Mouse (Mus musculus): ENCODE data around the gene Kremen2. TPM values are rescaled to one million over a fixed set of nuclear protein-coding genes. Genes with fewer than 3 reads are reported as not detected.
A peak's percentile ranks its signal among the peaks of the same experiment; 100 is the strongest.

Kremen2 gene
- polyA plus RNA-seq, 1 experiment = 0.05 TPM

DNA sequence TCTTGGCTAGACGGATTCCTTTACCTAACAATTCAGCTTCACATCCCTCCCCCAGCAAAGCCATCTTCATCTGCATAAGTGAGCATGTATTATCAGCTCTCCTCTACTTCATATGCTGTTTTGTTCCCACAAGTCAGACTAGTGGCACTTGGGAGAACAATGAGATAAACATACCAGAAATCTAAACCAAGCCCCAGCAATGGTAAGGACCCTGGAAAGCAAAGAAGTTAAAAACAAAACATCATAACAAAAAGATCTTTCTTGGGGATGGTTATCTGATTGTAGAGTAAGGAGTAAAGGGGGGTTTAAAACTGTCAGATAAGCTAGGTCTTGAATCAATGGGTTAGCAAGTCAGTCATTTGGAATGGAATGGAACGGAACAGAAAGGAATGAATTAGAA lies 24.9 kb upstream of the Kremen2 start:
- H3K79me2 ChIP-seq (ENCODE audit: control insufficient read depth, insufficient read depth) = peaks cover 18% of the 10 kb centered on the region
- TF ChIP-seq MYOG (IDR thresholded peaks at IDR 0.05; ENCODE audit: control insufficient read depth, extremely low read depth, insufficient read length) (no peak), MAX (IDR thresholded peaks at IDR 0.05) (no peak), FOSL1 (IDR thresholded peaks at IDR 0.05; ENCODE audit: insufficient read depth, low read length, poor library complexity, severe bottlenecking) (no peak), CTCF (IDR thresholded peaks at IDR 0.05; ENCODE audit: control insufficient read depth, insufficient read depth, insufficient read length) (no peak), CEBPB (IDR thresholded peaks at IDR 0.05; ENCODE audit: low read depth) (no peak), USF1 (IDR thresholded peaks at IDR 0.05; ENCODE audit: low read depth) (no peak), MYOD1 (IDR thresholded peaks at IDR 0.05; ENCODE audit: control insufficient read depth, insufficient read length, low read depth) (no peak)
- H3K79me3 ChIP-seq (ENCODE audit: low read depth) = peaks cover 7% of the 10 kb centered on the region
- no peaks in the 10 kb centered on the region for H3K27me3 ChIP-seq (ENCODE audit: control insufficient read depth, insufficient read depth, insufficient read length)
- no peaks in the 10 kb centered on the region for H3K36me3 ChIP-seq (ENCODE audit: control insufficient read depth, insufficient read depth)
- H3ac ChIP-seq (ENCODE audit: control insufficient read depth, insufficient read length, low read depth) = no peak overlapping the region
- H3K4me3 ChIP-seq (ENCODE audit: insufficient read depth, poor library complexity, severe bottlenecking) = peak overlapping the region; percentile 52

DNA sequence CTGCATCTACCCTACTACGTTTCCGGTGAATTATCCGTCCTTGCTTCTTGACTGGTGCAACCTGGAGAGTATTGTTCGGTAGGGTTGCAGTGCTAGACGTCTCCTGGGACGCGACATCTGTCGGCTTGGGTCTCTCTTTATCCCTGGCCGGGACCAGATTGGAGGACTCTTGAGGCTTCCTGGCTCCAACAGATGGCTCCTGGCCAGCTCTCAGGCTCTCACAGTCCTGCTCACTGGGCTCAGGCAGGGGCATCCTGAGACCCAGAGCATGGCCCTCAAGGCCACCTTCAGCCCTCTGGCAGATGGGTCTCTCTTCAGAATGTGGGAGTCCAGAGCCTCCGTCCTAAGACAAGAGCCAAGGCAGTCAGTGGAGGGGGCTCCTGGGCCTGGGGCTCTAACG lies 17.3 kb upstream of the Kremen2 start:
- Histone ChIP-seq H3K4me3 (ENCODE audit: insufficient read depth, poor library complexity, severe bottlenecking) (no peak overlapping the region), H3K79me3 (ENCODE audit: low read depth) (no peaks in the 10 kb centered on the region), H3ac (ENCODE audit: control insufficient read depth, insufficient read length, low read depth) (no peak overlapping the region), H3K36me3 (ENCODE audit: control insufficient read depth, insufficient read depth) (peaks cover 35% of the 10 kb centered on the region), H3K79me2 (ENCODE audit: control insufficient read depth, insufficient read depth) (no peaks in the 10 kb centered on the region), H3K27me3 (ENCODE audit: control insufficient read depth, insufficient read depth, insufficient read length) (no peaks in the 10 kb centered on the region)
- TF ChIP-seq MYOG (IDR thresholded peaks at IDR 0.05; ENCODE audit: control insufficient read depth, extremely low read depth, insufficient read length) = no peak

DNA sequence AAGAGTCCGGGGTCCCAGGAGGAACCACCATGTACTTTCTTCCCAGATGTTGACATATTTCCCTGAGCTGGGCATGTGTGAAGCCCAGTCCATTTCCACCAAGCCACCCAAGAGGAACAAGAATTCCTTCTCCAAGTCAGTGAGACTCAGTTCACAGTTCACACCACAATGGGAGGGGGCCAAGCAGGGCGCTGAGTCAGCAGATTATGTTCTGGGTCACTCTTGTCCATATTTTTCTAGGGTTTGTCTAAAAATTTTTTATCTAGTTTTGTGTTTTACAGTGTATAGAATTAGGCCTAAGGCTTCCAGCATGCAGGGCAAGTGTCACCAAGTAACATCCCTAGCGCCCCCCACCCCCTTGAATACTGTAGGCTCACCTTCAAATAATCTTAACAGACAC lies 15.5 kb upstream of the Kremen2 start:
- Histone ChIP-seq H3K36me3 (ENCODE audit: control insufficient read depth, insufficient read depth) (peaks cover 42% of the 10 kb centered on the region), H3ac (ENCODE audit: control insufficient read depth, insufficient read length, low read depth) (no peak overlapping the region), H3K4me3 (ENCODE audit: insufficient read depth, poor library complexity, severe bottlenecking) (no peak overlapping the region), H3K79me2 (ENCODE audit: control insufficient read depth, insufficient read depth) (no peaks in the 10 kb centered on the region), H3K27me3 (ENCODE audit: control insufficient read depth, insufficient read depth, insufficient read length) (no peaks in the 10 kb centered on the region), H3K79me3 (ENCODE audit: low read depth) (no peaks in the 10 kb centered on the region)
- TF ChIP-seq MYOD1 (IDR thresholded peaks at IDR 0.05; ENCODE audit: control insufficient read depth, insufficient read length, low read depth) (no peak), USF1 (IDR thresholded peaks at IDR 0.05; ENCODE audit: low read depth) (no peak), MAX (IDR thresholded peaks at IDR 0.05) (no peak), CEBPB (IDR thresholded peaks at IDR 0.05; ENCODE audit: low read depth) (no peak), CTCF (IDR thresholded peaks at IDR 0.05; ENCODE audit: control insufficient read depth, insufficient read depth, insufficient read length) (no peak), FOSL1 (IDR thresholded peaks at IDR 0.05; ENCODE audit: insufficient read depth, low read length, poor library complexity, severe bottlenecking) (no peak), MYOG (IDR thresholded peaks at IDR 0.05; ENCODE audit: control insufficient read depth, extremely low read depth, insufficient read length) (no peak)

DNA sequence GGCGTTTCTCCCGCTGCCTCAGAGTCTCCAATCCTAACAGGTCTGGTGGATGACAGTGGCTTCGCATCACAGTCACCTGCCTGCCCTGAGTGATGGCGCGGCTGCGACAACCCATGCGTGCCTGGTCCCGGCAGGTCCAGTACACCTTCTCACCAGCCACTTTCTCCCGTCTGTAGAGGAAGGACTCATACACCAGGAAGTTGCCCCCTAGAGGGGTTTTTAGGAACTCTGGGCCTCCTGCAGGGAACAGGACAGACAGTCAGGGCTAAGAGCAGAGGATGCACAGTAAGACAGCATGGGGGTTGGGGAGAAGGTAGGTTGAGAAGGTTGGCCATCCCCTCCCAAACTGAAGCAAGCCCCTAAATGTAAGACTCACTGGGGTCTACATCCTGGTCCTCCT lies 14.6 kb upstream of the Kremen2 start:
- no peaks in the 10 kb centered on the region for H3K79me3 ChIP-seq (ENCODE audit: low read depth)
- H3K36me3 ChIP-seq (ENCODE audit: control insufficient read depth, insufficient read depth) = peaks cover 51% of the 10 kb centered on the region
- H3ac ChIP-seq (ENCODE audit: control insufficient read depth, insufficient read length, low read depth) = no peak overlapping the region
- H3K79me2 ChIP-seq (ENCODE audit: control insufficient read depth, insufficient read depth) = no peaks in the 10 kb centered on the region
- no peak overlapping the region for H3K4me3 ChIP-seq (ENCODE audit: insufficient read depth, poor library complexity, severe bottlenecking)
- H3K27me3 ChIP-seq (ENCODE audit: control insufficient read depth, insufficient read depth, insufficient read length) = no peaks in the 10 kb centered on the region
- TF ChIP-seq USF1 (IDR thresholded peaks at IDR 0.05; ENCODE audit: low read depth) = no peak
- TF ChIP-seq CTCF (IDR thresholded peaks at IDR 0.05; ENCODE audit: control insufficient read depth, insufficient read depth, insufficient read length) = no peak
- no peak for TF ChIP-seq FOSL1 (IDR thresholded peaks at IDR 0.05; ENCODE audit: insufficient read depth, low read length, poor library complexity, severe bottlenecking)

DNA sequence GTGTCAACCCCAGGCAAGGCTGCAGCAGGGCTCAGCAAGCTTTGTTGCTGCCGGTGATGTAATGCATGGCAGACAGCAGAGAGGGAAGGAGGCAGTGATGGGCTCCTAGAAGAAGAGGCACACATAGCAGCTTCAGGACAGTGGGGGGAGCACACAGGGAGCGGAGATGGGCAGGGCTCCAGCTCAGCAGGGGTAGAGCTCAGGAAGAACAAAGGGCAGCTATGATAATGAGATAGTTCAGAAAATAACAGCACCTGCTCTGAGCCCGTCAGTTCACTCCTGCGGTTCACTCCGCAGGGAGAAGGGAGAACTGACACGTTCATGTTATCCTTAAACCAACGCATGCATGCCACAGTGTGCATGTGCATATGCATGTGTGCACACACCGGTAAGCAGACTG lies 13.2 kb upstream of the Kremen2 start:
- Histone ChIP-seq H3K27me3 (ENCODE audit: control insufficient read depth, insufficient read depth, insufficient read length) (no peaks in the 10 kb centered on the region), H3K36me3 (ENCODE audit: control insufficient read depth, insufficient read depth) (peaks cover 59% of the 10 kb centered on the region), H3ac (ENCODE audit: control insufficient read depth, insufficient read length, low read depth) (no peak overlapping the region), H3K79me3 (ENCODE audit: low read depth) (no peaks in the 10 kb centered on the region), H3K79me2 (ENCODE audit: control insufficient read depth, insufficient read depth) (no peaks in the 10 kb centered on the region), H3K4me3 (ENCODE audit: insufficient read depth, poor library complexity, severe bottlenecking) (no peak overlapping the region)
- no peak for TF ChIP-seq CTCF (IDR thresholded peaks at IDR 0.05; ENCODE audit: control insufficient read depth, insufficient read depth, insufficient read length)
- TF ChIP-seq USF1 (IDR thresholded peaks at IDR 0.05; ENCODE audit: low read depth) = no peak
- TF ChIP-seq MYOD1 (IDR thresholded peaks at IDR 0.05; ENCODE audit: control insufficient read depth, insufficient read length, low read depth) = no peak
- no peak for TF ChIP-seq MYOG (IDR thresholded peaks at IDR 0.05; ENCODE audit: control insufficient read depth, extremely low read depth, insufficient read length)
- no peak for TF ChIP-seq FOSL1 (IDR thresholded peaks at IDR 0.05; ENCODE audit: insufficient read depth, low read length, poor library complexity, severe bottlenecking)
- TF ChIP-seq MAX (IDR thresholded peaks at IDR 0.05) = no peak
- no peak for TF ChIP-seq CEBPB (IDR thresholded peaks at IDR 0.05; ENCODE audit: low read depth)

DNA sequence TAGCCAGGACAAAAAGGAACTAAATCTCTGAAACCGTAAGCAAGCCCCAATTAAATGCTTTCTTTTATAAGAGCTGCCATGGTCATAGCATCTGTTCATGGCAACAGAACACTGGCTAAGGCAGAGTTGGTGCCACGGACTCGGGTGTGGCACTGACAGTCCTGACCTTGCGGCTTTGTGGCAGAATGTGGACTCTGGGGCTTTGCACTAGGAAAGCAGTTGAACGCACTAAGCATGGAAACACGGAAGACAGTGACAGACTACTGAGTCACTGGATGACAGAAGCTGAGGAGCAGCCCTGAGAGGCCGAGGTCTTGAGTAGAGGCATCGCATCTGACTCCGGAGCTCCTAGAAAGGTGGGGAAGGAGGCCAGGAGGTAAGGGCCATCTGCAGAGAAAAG lies 11.9 kb upstream of the Kremen2 start:
- no peak for TF ChIP-seq MYOD1 (IDR thresholded peaks at IDR 0.05; ENCODE audit: control insufficient read depth, insufficient read length, low read depth)
- TF ChIP-seq FOSL1 (IDR thresholded peaks at IDR 0.05; ENCODE audit: insufficient read depth, low read length, poor library complexity, severe bottlenecking) = no peak
- TF ChIP-seq CTCF (IDR thresholded peaks at IDR 0.05; ENCODE audit: control insufficient read depth, insufficient read depth, insufficient read length) = no peak
- no peak for TF ChIP-seq MYOG (IDR thresholded peaks at IDR 0.05; ENCODE audit: control insufficient read depth, extremely low read depth, insufficient read length)
- TF ChIP-seq MAX (IDR thresholded peaks at IDR 0.05) = no peak
- TF ChIP-seq CEBPB (IDR thresholded peaks at IDR 0.05; ENCODE audit: low read depth) = no peak
- no peak for TF ChIP-seq USF1 (IDR thresholded peaks at IDR 0.05; ENCODE audit: low read depth)
- H3K79me3 ChIP-seq (ENCODE audit: low read depth) = no peaks in the 10 kb centered on the region
- H3K79me2 ChIP-seq (ENCODE audit: control insufficient read depth, insufficient read depth) = no peaks in the 10 kb centered on the region
- no peak overlapping the region for H3ac ChIP-seq (ENCODE audit: control insufficient read depth, insufficient read length, low read depth)
- H3K36me3 ChIP-seq (ENCODE audit: control insufficient read depth, insufficient read depth) = peaks cover 68% of the 10 kb centered on the region
- no peaks in the 10 kb centered on the region for H3K27me3 ChIP-seq (ENCODE audit: control insufficient read depth, insufficient read depth, insufficient read length)
- H3K4me3 ChIP-seq (ENCODE audit: insufficient read depth, poor library complexity, severe bottlenecking) = no peak overlapping the region

All from C2C12 (cell line).